Mouse (Mus musculus): ENCODE data around the gene Diaph3. TPM values are rescaled to one million over a fixed set of nuclear protein-coding genes. Genes with fewer than 3 reads are reported as not detected.

Gene Diaph3
- polyA plus RNA-seq, 1 experiment from 2014 or later, result 5.8 TPM

GRCm38 (mm10) chr14:86833003-86833402 is 308.0 kb downstream of the Diaph3 start:
- Histone ChIP-seq H3K9ac (no peak overlapping the region), H3K9me3 (no peaks in the 10 kb centered on the region), H3K36me3 (no peaks in the 10 kb centered on the region), H3K27me3 (replicated peaks) (no peaks in the 10 kb centered on the region), H3K4me3 (no peak overlapping the region), H3K4me2 (replicated peaks) (no peak overlapping the region), H3K27ac (no peak overlapping the region), H3K4me1 (no peaks in the 10 kb centered on the region)
- 80% methylated on average over 4 of the region's 4 CpGs for WGBS
- ATAC-seq (ENCODE audit: low FRiP score, low read depth), result no peak

DNA sequence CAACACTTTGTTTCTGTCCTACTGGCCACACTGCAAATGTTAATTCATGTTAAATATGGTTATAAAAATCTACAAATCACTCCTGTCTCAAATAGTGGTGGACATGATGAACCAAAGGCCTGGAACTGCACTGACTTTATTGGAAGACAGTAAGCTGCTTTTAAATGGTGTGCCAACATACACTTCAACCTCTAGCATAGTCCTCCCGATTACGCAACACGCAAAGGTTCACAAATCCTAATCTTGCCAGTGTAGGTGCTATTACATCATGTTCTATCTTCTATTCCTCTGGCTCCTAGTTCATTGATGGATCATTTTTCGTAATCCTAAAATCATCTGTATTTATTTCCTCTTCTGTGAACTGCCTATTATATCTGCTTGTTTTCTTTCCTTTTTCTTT is 324.8 kb downstream of the Diaph3 start:
- Histone ChIP-seq H3K4me1 (no peaks in the 10 kb centered on the region), H3K36me3 (no peaks in the 10 kb centered on the region), H3K4me2 (replicated peaks) (no peak overlapping the region), H3K27ac (no peak overlapping the region), H3K27me3 (replicated peaks) (no peaks in the 10 kb centered on the region), H3K4me3 (no peak overlapping the region), H3K9me3 (no peaks in the 10 kb centered on the region), H3K9ac (no peak overlapping the region)
- WGBS, result 96% methylated on average over 4 of the region's 4 CpGs
- ATAC-seq (ENCODE audit: low FRiP score, low read depth), result no peak

- no peaks in the 10 kb centered on the region for H3K36me3 ChIP-seq
- 77% methylated on average over 6 of the region's 6 CpGs for WGBS
- no peak overlapping the region for H3K27ac ChIP-seq
- H3K4me1 ChIP-seq, result 0 out of 2 replicates have a peak, but pooled peaks cover 4% of the 10 kb centered on the region
- no peak overlapping the region for H3K9ac ChIP-seq
- ATAC-seq (ENCODE audit: low FRiP score, low read depth), result peak; percentile 33; the same call in 1 of the 2 replicates
- H3K4me3 ChIP-seq, result no peak overlapping the region
- no peak overlapping the region for H3K4me2 ChIP-seq (replicated peaks)
- no peaks in the 10 kb centered on the region for H3K9me3 ChIP-seq
- H3K27me3 ChIP-seq (replicated peaks), result no peaks in the 10 kb centered on the region
These were observed 352.0 kb downstream of the Diaph3 start for GRCm38 (mm10) chr14:86788880-86789641.

- Histone ChIP-seq H3K27me3 (replicated peaks) (no peaks in the 10 kb centered on the region), H3K9ac (no peak overlapping the region)
- WGBS, result 22% methylated on average over 8 of the region's 8 CpGs
These were observed 354.2 kb downstream of the Diaph3 start for GRCm38 (mm10) chr14:86786866-86787265.

DNA sequence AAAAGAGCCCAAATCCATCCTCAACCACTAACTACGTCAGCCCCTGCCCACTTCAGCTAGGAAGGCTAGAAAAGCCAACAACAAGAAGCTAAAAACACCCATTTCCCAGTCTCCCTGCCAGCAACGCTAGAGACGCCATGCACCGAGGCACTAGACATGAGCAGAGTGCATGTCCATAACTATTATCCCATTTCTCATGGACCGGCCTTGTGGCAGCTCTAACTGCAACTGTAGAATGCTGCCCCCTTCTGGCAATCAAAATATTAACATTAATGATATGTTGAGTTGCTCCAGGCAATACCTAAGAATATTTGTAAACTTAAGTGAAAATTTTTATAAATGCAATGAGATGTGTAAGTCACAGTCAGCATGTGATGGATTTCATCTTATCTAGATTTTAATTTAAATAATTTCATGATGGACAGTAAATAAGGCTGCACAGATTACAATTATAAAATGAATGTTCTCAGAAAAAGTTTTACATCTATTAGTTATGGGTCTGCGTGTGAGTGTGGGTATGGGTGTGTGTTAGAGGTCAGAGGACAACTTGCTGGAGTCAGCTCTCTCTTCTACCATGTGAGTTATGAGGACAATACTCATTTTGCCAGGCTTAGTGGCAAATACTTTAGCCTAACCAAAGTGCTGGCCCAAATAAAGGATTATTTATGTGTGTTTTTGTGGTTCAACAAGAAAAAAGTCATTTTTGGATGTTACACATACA is 359.3 kb downstream of the Diaph3 start:
- H3K27ac ChIP-seq, result no peak overlapping the region
- no peak overlapping the region for H3K9ac ChIP-seq
- H3K4me2 ChIP-seq (replicated peaks), result no peak overlapping the region
- peak; percentile 82 for ATAC-seq (ENCODE audit: low FRiP score, low read depth)
- no peaks in the 10 kb centered on the region for H3K36me3 ChIP-seq
- H3K27me3 ChIP-seq (replicated peaks), result no peaks in the 10 kb centered on the region
- no peak overlapping the region for H3K4me3 ChIP-seq
- 60% methylated on average over 6 of the region's 6 CpGs for WGBS
- no peaks in the 10 kb centered on the region for H3K9me3 ChIP-seq
- no peaks in the 10 kb centered on the region for H3K4me1 ChIP-seq

More at GRCm38 (mm10) chr14:86786866-86787265, 354.2 kb downstream of the Diaph3 start:
- Histone ChIP-seq H3K4me3 (no peak overlapping the region), H3K9me3 (no peaks in the 10 kb centered on the region), H3K36me3 (no peaks in the 10 kb centered on the region), H3K27ac (no peak overlapping the region), H3K4me1 (0 out of 2 replicates have a peak, but pooled peaks cover 4% of the 10 kb centered on the region), H3K4me2 (replicated peaks) (no peak overlapping the region)
- ATAC-seq (ENCODE audit: low FRiP score, low read depth), result 0 out of 2 replicates have a peak, but pooled peaks have one; percentile 33

DNA sequence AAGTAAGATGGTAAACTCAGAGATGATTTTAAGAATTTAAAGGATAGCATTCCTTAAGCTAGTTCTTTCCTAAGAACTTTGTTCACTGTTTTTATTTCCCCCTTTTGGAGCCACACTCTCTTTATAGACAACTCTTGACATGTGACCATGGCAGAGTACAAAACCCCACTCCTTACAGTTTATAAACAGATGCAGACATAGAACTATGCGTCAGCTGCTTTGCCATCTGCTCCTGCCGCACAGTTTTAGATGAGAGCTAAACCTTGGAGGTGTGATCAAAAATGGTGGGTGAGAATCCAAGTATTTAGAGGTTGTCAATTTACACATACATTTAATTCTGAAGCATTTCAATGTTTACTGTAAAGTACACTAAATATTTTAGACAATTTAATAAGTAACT is 367.7 kb downstream of the Diaph3 start:
- no peaks in the 10 kb centered on the region for H3K4me1 ChIP-seq
- no peaks in the 10 kb centered on the region for H3K36me3 ChIP-seq
- WGBS, result 59% methylated on average over 2 of the region's 2 CpGs
- ATAC-seq (ENCODE audit: low FRiP score, low read depth), result 0 out of 2 replicates have a peak, but pooled peaks have one; percentile 45
- no peak overlapping the region for H3K4me3 ChIP-seq
- no peak overlapping the region for H3K4me2 ChIP-seq (replicated peaks)
- no peaks in the 10 kb centered on the region for H3K9me3 ChIP-seq
- H3K27ac ChIP-seq, result no peak overlapping the region
- no peak overlapping the region for H3K9ac ChIP-seq
- no peaks in the 10 kb centered on the region for H3K27me3 ChIP-seq (replicated peaks)

- Histone ChIP-seq H3K4me1 (no peaks in the 10 kb centered on the region), H3K4me2 (replicated peaks) (no peak overlapping the region), H3K27ac (no peak overlapping the region), H3K27me3 (replicated peaks) (no peaks in the 10 kb centered on the region), H3K9ac (no peak overlapping the region), H3K36me3 (no peaks in the 10 kb centered on the region), H3K4me3 (no peak overlapping the region), H3K9me3 (no peaks in the 10 kb centered on the region)
- ATAC-seq (ENCODE audit: low FRiP score, low read depth), result peak; percentile 48; the same call in 1 of the 2 replicates
- WGBS, result 52% methylated on average over 14 of the region's 14 CpGs
These were observed 368.6 kb downstream of the Diaph3 start for GRCm38 (mm10) chr14:86772176-86773150.

GRCm38 (mm10) chr14:86764286-86764685 is 376.7 kb downstream of the Diaph3 start:
- no peak for ATAC-seq (ENCODE audit: low FRiP score, low read depth)
- no peaks in the 10 kb centered on the region for H3K9me3 ChIP-seq
- H3K4me3 ChIP-seq, result no peak overlapping the region
- H3K27ac ChIP-seq, result no peak overlapping the region
- no peaks in the 10 kb centered on the region for H3K27me3 ChIP-seq (replicated peaks)
- no peak overlapping the region for H3K4me2 ChIP-seq (replicated peaks)
- 62% methylated on average over 2 of the region's 2 CpGs for WGBS
- no peak overlapping the region for H3K9ac ChIP-seq
- H3K4me1 ChIP-seq, result no peaks in the 10 kb centered on the region
- no peaks in the 10 kb centered on the region for H3K36me3 ChIP-seq

- Histone ChIP-seq H3K36me3 (no peaks in the 10 kb centered on the region), H3K4me1 (no peaks in the 10 kb centered on the region), H3K9ac (no peak overlapping the region), H3K4me3 (no peak overlapping the region), H3K9me3 (no peaks in the 10 kb centered on the region), H3K27ac (no peak overlapping the region), H3K27me3 (replicated peaks) (no peaks in the 10 kb centered on the region), H3K4me2 (replicated peaks) (no peak overlapping the region)
- 87% methylated on average over 9 of the region's 9 CpGs for WGBS
- no peak for ATAC-seq (ENCODE audit: low FRiP score, low read depth)
These were observed 383.2 kb downstream of the Diaph3 start for GRCm38 (mm10) chr14:86757604-86758520.

- Histone ChIP-seq H3K9ac (no peak overlapping the region), H3K27ac (no peak overlapping the region), H3K4me3 (no peak overlapping the region), H3K4me2 (replicated peaks) (no peak overlapping the region), H3K36me3 (no peaks in the 10 kb centered on the region), H3K9me3 (no peaks in the 10 kb centered on the region), H3K27me3 (replicated peaks) (no peaks in the 10 kb centered on the region), H3K4me1 (no peaks in the 10 kb centered on the region)
- 87% methylated on average over 4 of the region's 4 CpGs for WGBS
- no peak for ATAC-seq (ENCODE audit: low FRiP score, low read depth)
These were observed 383.9 kb downstream of the Diaph3 start for GRCm38 (mm10) chr14:86757132-86757531.

GRCm38 (mm10) chr14:86750351-86750750 is 390.7 kb downstream of the Diaph3 start:
- Histone ChIP-seq H3K9ac (no peak overlapping the region), H3K4me2 (replicated peaks) (no peak overlapping the region), H3K36me3 (no peaks in the 10 kb centered on the region), H3K27ac (no peak overlapping the region), H3K9me3 (no peaks in the 10 kb centered on the region), H3K4me1 (peaks cover 12% of the 10 kb centered on the region), H3K4me3 (no peak overlapping the region), H3K27me3 (replicated peaks) (no peaks in the 10 kb centered on the region)
- ATAC-seq (ENCODE audit: low FRiP score, low read depth), result no peak
- 88% methylated on average over 7 of the region's 7 CpGs for WGBS

Measured in neural tube, embryonic 12.5 days (tissue).